Mouse (Mus musculus) frontal cortex, adult 2 months (tissue): ENCODE data around the gene Ssc5d. TPM values are rescaled to one million over a fixed set of nuclear protein-coding genes. Genes with fewer than 3 reads are reported as not detected.
"Not testable (repeated sequence)": the region's sequence is repeated elsewhere in the genome, so short reads cannot be mapped to it uniquely, and the experiment has no call there.

Experiments used
- DNase-seq, 2 experiments: peaks; one replicate each; pipeline ENCODE4 v3.0.0; 2022; ENCODE audit warnings: low spot score in 1 of 2; ENCODE audit errors: extremely low spot score in 1 of 2
- polyA plus RNA-seq: library from polyadenylated mRNA; depleted of rRNA; stranded (reverse); fragments of >200 nt; gene quantifications from 2 replicates; pipeline ENCODE4 v1.2.3, GENCODE M21; 2012; rRNA removed

Gene Ssc5d
- 11.1 and 12.5 TPM in 2 replicates for polyA plus RNA-seq

DNA sequence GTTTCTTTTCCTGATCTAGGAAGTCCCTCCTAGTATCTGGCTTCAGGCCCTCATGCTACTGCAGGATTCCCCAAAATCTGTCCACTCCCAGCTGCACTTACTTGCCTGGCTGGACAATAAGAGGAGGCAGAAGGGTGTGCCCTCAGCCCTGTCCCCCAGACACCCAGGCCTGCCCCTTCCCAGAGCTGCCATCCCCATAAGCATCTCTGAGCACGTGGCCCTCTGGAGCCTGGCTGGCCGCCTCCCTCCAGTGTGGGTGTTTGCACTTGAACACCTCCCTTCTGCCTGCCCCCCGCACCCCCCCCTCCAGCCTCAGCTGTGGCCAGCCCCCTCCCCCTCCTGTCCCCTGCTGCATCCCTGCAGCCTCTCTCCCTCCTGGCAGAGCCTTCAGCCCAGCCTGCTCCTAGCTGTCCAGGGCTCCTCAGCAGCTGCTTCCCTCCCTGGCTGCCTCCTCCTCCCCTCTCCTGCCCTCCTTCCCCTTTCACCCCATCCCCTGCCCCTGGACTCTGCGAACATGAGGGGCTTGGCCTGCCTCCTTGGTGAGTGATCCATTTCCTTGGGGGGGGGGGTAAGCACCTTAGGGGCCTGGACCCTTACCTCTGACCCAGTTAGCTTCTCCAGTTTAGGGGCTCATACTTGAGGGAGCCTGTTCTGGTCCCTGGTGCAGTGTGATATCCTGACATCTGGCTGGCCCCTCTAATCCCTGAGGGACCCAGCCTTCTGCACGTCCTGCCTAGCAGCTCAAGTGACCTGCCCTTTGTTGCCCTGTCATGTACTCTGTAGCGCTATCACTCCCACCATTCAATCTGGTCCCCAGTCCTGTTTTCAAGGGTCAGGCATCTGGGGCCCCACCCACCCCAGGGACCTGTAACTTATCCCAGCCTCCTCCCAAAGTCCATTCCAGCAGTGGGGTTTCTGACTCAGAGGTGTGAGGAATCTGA, at the start of gene Ssc5d:
TSS of gene Ssc5d (plus strand) at position 345 of the 941 bp plus-strand sequence.
- DNase-seq = no peak

DNA sequence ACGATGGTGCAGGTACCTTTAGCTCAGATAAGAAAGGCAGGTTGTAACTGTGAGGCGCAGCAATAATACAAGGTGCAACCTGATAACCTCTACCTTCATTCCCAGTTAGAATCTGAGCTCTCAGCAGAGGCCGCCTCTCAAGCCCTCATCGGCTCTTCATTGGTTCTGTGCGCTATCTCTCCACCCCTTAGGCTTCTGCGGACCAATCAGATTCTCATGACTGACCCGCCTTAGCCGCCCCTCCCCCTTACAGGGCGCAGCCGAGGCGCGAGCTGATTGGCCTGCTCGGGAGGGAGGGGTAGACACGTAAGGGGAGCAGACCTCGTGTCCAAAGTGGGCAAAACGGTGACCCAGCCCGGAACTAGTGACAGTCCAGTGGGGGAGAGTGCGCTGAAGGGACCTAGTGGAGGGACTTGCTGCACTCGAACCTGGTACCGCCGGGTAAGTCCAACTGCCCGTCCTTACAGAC, 48.8 kb upstream of the Ssc5d start, which contains the start of gene Isoc2a:
TSS of gene Isoc2a (plus strand) at position 401 of the 469 bp plus-strand sequence.
- DNase-seq = peak; percentile 87 to 88

DNA sequence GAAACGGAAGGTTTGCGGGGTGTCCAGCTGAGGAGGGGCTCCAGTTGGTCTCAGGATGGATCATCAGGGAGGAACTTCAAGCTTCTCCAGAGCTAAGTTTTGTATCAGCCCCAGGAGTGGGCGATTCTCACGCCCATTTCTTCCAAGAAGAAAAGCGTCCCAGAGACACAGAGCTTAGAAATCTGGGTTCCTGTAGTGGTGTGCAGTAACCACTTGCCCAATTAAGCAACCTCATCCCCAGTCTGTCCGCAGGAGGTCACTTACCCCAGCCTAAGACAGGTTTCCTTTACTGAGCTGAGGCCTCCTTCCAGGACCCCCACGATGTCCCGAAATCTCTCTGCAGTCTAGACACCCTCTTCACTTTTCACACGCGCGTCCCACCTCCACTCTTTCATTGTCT, 48.4 kb upstream of the Ssc5d start:
- no peak for DNase-seq

DNA sequence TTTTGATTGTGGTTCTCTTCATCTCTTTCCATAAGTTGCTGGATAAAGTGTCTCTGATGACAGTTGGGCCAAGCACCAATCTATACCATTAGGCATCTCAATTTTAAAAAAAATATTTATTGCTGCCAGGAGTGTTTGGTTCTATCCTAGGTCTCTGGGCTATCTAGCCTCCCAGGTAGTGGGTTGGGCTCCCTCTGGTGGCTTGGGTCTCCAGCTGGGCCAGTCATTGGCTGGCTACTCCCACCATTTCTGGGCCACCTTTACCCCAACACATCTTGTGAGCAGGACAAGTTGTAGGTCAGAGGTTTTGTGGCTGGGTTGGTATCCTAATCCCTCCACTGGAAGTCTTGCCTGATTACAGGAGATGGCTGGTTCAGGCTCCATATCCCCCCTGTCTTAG, 47.4 kb upstream of the Ssc5d start:
- no peak for DNase-seq

DNA sequence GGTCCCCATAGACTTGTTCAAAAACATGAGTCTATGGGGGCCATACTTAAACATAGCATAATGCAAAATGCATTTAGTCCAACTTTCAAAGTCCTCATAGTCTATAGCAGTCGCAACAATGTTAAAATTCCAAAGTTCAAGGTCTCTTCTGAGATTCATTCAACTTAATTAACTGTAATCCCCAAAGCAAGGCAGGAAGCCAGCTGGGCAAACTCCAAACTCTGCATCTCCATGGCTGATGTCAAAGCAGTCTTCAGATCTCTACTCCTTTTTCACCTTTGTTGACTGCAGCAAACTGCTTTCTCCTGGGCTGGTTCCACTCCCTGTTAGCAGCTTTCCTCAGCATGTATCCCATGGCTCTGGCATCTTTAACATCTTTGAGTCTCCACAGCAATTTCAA, 46.5 kb upstream of the Ssc5d start:
- DNase-seq = not testable (repeated sequence)

DNA sequence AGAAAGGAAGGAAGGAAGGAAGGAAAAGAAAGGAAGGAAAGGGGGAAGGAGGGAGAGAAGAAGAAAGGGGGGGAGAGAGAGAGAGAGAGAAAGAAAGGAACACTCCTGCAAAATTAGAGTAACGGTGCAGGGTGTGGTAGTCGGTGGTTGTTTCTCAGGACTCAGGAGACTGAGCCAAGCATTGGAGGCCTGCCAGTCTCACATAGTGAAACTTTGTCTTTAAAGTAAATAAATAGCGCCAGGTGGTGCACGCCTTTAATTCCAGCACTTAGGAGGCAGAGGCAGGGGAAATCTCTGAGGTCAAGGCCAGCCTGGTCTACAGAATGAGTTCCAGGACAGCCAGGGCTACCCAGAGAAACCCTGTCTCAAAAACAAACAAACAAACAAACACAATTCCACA, 38.9 kb upstream of the Ssc5d start:
- DNase-seq = no peak

DNA sequence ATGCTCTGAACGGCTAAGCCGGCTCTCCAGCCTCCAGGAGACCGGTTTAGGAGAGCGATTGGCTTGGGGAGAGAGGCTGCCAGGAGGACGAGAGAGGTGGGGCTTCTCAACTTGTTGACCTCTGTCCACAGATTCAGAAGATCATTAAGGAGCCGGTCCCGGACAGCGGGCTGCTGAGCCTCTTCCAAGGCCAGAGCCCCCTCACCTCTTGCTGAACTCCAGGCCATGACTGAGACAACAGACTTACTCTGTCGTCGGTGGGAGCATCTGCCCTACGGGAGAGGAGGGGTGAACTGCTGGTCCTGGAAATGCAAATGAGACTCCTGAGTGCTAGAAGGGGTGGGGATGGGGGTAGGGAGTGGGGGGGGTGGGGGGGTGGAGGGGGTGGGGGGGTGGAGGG, 30.4 kb upstream of the Ssc5d start:
- no peak for DNase-seq

DNA sequence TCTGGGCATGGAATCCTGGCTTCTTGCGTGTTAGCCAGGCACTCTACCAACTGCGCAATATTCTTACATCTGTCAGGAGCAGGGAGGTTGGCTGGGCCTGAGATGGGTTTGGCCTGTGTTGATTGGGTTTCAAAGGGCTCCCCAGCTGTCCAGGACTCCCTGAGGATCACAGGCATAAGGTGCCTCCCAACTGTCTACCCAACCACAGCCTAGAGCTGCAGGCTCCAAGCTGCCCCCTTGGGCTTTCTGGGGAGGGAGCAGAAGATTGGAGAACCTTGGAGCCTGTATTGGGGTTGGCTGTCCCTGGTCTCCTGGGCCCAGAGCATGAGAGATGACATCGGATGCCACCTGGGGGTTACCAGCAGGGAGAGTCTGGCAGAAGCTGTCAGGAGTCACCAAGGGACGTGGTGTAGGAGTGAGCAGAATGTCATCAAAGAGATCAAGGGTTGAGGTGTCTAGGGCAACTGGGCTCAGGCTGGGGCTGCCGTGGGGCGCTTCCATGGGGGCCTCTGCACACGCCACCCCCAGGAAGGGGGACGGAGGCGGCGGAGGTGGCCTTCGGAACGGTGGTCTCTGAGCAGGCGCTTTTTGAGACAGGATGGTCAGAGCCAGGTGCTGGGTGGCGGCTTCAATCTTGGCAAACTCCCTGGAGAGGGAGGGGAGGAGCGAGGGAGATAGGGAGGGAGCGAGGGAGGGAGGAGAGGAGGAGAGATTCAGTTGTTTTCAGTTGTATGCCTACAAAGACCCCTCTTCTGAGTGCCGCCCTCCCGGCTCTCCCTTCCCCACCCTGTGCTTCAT, 26.5 kb upstream of the Ssc5d start:
- no peak for DNase-seq

DNA sequence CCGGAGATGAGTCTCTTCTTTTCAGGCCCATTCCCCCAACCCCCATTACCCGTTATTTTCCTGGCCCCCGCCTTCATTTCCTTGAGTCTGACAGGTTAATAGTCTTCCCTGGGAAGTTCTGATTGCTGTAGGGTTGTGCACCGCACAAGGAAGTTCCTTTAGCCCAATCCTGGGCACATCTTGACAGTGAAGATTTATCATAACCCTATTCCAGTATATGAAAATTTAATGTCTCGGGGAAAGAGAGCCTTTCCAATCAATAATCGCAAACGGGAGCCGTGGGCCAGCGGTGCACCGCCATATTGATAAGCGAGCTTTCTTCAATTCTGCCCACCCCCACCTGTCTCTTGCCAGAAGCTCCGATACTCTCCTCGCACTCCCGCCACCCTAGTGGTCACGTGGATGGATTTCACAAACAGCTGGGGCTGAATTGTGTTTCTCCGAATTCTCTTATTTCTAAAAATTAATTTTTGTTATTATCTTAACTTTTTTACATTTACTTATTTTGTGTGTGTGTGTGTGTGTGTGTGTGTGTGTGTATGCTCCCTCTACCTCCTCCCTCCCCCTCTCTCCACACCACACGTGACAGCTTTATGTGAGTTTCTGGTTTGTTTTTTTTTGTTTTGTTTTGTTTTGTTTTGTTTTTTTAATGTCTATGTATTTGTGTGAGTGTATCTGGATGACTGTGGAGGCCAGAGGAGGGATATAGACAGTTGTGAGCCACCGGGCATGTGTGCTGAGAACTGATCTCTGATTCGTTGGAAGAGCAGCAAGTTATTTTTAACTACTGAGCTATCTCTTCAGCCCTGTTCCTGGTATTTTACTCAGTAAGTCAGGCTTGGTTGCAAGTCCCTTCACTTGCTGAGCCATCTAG, 25.7 kb upstream of the Ssc5d start:
- no peak for DNase-seq

DNA sequence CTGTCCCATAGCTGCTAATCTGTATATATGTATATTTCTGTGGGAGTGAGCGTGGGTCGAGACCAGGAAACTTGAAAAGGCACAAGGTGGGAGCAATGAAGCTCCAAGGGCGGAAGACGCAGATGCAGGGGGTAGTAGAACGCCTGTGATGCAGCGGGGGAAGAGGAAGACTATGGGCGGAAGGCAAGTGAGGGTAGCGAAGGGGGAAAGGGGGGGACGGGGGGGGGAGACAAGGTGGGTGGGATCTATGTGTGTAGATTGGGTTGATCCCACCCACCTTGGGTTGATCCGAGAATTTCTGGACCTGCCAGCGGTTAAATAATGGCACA, 25.1 kb upstream of the Ssc5d start:
- DNase-seq = no peak

DNA sequence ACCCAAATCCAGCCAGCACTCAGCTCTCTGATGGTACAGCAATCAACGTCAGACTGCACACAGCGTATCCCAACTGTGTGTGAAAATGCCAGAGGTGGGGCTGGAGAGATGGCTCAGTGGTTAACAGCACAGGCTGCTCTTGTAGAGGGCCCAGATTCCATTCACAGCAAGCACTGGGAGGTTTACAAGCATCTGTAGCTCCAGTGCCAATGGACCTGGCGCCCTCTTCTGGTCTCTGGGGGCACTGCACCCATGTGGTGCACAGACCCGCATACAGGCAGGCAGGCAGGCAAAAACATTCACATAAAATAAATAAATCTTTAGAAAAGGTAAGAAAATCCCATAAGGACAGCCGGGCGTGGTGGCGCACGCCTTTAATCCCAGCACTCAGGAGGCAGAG, 24.4 kb upstream of the Ssc5d start:
- no peak for DNase-seq

DNA sequence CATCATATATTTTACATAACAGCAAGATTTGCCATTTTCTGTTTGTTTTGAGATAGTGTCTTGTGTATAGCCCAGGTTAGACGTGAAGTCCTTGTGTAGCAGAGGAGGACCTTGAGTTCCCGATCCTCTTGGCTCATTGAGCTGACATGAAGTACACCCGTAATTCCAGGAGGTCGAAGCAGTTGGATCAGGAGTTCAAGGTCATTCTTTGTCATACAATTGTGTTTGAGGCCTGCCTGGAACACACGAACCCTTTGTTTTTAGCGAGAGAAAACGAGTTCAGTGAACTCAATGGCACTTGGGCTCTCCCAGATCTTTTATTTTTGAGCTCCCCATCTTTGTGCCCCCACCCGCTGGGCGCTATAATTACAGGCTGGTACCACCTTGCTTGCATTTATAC, 23.2 kb upstream of the Ssc5d start:
- no peak for DNase-seq

DNA sequence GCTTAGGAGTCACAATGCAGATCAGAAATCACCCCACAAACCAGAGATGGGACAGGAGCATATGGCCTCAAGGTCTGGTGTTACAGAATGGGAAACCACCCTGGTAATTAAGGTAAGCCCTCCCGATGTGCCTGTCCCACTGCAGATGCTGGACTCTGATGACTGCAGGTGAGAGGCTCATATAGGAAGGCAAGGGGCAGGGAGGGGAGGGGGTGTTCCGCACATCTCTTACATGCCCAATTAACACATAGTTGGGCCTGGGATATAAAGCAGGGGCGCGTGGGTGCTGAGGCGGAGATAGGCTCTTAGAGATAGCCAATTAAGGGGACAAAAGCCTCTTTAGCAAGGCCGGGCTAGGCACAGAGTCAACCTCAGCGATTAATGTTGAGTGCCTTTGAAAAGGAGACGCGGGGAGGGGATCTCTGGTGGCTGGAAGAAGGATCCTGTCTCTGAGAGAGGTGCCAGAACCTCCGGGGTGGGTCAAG, 19.1 kb upstream of the Ssc5d start, which contains the start of gene Gm36210:
TSS of gene Gm36210 (minus strand) at position 51 of the 485 bp plus-strand sequence.
- DNase-seq = no peak

DNA sequence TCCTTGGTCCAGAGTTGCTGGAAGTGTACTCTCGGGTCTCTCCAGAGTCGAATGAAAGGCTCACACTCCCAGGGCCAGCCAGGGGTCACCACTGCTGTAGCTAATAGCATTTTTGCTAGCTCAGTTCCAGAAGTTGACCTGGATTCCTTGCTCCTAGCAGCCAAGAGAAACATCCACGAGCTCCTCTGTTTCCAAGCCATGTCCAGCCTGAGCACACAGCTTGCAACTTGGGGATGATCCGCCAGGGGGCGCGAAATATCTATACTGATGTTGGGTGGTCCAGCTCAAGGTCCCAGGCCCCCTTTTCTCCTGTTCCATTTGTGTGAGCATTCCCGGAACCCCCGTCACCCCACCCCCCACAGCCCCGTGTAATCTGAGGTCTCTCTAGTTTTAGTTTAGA, 14.0 kb upstream of the Ssc5d start:
- DNase-seq = peak in 1 of 2 experiments; percentile 77

DNA sequence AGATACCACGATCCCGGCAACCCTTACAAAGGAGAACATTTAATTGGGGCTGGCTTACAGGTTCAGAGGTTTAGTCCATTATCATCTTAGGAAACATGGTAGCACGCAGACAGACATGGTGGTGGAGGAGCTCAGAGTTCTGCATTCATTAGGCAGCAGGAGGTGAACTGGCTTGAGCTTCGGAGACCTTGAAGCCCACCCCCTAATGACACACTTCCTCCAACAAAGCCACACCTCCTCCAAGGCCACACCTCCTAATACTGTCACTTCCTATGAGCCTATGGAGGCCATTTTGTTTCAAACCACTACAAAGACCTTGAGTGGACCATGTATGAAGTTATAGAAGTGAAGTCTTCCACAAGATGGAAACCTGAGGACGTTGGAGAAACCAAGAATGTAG, 13.3 kb upstream of the Ssc5d start:
- DNase-seq = no peak

DNA sequence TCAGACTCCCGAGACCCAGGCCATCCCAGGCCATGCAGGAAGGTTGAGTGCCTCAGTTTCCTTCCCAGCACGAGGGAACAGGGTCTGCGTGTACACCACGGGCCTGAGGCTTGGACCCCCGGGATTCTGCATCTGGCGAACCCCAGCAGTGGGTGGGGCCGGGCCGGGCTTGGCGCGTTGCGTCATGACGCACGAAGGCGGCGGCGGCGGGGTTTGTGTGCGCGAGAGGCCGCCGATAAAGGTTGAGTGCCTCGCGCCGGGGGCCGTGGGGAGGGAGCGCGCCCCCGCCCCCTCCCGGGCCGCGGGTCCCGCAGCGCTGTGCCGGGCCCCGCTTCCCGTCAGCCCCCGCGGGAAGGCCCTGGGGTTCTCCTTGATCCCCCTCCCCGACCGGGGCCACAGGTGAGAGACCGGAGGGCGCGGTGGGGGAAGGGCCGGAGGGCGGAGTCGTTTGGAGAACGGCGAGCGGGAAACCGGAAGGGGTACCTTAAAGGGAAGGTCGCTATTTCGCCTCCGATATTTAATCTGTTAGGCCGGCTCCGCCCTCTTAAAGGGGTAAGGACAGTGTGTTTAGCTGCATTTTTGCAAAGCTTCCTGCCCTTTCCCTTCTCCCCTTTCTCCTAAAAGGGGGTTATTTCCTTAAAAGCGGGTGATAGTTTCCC, 10.4 kb upstream of the Ssc5d start, which contains the start of gene Zfp628:
TSS of gene Zfp628 (plus strand) at position 211 of the 659 bp plus-strand sequence.
- DNase-seq = peak; percentile 87 to 98

DNA sequence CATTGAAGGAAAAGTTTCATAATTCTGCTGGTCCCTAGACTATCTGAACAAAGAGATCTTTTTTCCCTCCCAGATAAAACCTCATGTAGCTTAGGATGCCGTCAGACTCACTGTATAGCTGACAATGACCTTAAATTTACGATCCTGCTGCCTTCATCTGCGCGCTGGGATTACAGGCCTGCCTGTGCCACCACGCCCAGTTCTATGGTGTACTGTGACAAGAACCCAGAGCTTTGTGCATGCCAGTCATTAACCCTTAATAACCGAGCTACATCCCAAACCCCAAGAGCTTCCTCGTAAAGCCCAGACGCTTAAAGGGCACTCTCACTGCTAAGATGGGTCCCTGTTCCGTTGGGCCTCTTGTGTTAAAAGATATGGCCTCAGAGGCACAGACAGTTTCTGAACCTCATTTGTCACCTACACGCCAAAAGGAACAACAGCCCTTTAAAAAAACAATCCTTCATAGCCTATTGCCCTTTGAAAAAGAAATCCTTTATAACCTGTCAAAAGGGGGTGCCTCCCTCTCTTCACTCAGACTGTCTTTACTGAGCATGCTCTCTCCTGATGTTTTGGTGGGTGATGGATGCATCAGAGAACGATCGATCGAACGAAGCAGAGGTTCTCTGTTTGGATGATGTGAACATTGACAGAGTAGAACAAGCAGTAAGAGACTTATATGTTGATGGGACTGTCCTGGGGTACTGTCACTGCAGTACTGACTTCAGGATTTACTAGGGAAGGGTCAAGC, 9.7 kb upstream of the Ssc5d start:
- peak in 1 of 2 experiments; percentile 42 for DNase-seq

DNA sequence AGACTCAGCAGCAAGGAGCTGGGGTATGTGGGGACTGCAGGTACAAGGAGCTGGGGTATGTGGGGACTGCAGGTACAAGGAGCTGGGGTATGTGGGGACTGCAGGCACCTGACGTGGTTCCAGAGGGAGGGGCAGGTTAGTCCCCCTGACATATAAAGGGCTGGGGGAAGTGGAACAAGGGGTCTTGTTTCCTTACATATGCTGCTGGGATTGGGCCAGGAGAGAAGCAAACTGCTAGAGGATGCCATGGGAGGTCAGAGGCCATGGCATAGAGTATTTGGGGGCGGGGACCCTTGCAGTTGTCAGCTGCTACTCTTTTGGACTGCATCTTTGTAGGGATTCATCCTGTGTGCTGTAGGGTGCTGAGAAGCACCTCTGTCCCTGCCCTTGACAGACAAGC, 8.1 kb upstream of the Ssc5d start:
- DNase-seq = no peak

DNA sequence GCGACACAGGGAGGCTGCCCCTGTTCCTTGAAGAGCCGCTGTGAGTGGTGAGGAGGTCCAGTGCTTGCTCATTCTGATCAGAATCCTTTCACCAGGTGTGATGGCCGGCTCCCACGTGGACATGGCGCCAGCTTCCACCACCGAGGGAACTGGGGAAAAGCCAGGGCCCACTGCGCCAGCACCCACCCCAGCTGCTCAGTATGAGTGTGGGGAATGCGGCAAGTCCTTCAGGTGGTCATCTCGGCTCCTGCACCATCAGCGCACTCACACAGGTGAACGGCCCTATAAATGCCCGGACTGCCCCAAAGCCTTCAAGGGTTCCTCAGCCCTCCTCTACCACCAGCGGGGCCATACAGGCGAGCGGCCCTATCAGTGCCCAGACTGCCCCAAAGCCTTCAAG, 6.9 kb upstream of the Ssc5d start:
- DNase-seq = no peak
